Mouse (Mus musculus): ENCODE measurements around the gene C6. TPM values are rescaled to one million over a fixed set of nuclear protein-coding genes. Genes with fewer than 3 reads are reported as not detected.

C6 gene
- total RNA-seq, 1 experiment from 2014 or later, result not detected

Other genes starting within 250 kb of the C6 start
- gene Mroh2b, start 171.6 kb downstream of the C6 start, total RNA-seq (2017), result not detected in 2 replicates

All from neutrophil, adult 5-6 weeks (primary cell).